Mouse (Mus musculus): Measurements from ENCODE around the gene Meiob. TPM values are rescaled to one million over a fixed set of nuclear protein-coding genes. Genes with fewer than 3 reads are reported as not detected.
A peak's percentile ranks its signal among the peaks of the same experiment; 100 is the strongest.

The Meiob gene
- not detected in 2 replicates for total RNA-seq (2014; rRNA removed)
- 0.12 TPM in 1 of 2 replicates, not detected in the other for polyA plus RNA-seq (2015; fragmentation: Nextera tagmentation; extraction: Ambion mirVana)

DNA sequence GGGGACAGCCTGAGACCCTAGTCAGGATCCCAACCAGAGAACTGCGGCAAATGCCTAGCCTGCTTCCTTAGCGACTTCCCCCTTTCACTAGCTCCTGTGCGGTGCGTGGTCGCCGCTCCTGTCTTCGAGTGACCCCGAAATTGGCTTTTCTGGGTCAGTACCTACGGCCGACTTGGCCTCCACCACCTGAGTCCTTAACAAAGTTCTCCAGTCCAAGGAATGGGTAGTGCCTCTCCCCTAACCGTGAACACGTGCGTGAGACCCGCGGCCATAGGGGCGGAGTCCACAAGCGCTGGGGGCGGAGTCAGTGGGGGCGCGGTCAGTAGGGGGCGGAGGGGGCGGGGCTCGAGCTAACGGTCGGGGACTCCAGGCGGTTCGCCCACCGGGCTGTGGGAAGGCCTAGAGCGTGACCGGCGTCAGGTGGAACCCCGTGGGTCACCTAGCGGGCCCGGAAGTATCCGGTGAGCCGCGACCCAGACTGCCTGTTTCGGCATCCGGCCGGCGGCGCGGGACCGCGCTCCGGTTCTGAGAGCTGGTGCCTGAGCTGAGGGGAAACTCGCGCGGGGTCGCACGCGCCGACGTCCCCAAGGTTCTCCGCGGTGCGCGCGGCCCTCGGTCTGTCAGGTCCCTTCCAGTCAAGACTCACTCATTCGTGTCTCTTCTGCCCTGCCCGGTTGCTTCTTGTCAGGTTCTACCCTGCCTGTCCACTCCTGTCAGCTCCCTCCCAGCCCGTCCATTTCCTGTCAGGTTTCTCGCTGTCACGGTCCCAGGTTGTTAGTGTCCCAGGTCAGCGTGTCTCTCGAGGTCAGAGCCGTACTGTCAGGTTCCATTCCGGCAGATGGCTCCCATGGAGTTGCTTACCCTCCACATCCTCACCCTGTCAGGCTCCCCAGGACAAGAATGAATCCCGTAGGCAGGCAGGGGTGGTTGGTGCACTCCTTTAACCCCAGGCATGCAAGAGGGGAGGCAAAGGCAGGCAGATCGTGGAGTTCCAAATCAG lies at the start of gene Meiob:
Gene Meiob (plus strand): TSS at position 338 of the 1,000 bp plus-strand sequence.
- 0 out of 2 replicates have a peak, but pooled peaks cover 3% of the 10 kb centered on the region for H3K4me1 ChIP-seq (ENCODE audit: insufficient read depth, low read length)
- H3K9ac ChIP-seq (replicated peaks; ENCODE audit: low read length, poor library complexity, severe bottlenecking), result peak within 1 kb of the TSS; percentile 60
- DNase-seq (ENCODE audit: low spot score), result peak; percentile 49
- H3K9me3 ChIP-seq (ENCODE audit: low read length), result no peaks in the 10 kb centered on the region
- TF ChIP-seq CTCF (IDR thresholded peaks at IDR 0.05), result no peak
- peak within 1 kb of the TSS; percentile 62 for H3K4me3 ChIP-seq (ENCODE audit: low read depth, low read length)
- peak; percentile 31; the same call in 1 of the 2 replicates for ATAC-seq (ENCODE audit: low FRiP score)
- H3K27ac ChIP-seq (ENCODE audit: low read depth, low read length), result no peak within 1 kb of the TSS
- H3K36me3 ChIP-seq (ENCODE audit: insufficient read depth, low read length), result no peaks in the 10 kb centered on the region
- H3K27me3 ChIP-seq (ENCODE audit: insufficient read depth, low read length), result peaks cover 26% of the 10 kb centered on the region; the same call in 1 of the 2 replicates
- peak within 1 kb of the TSS; percentile 92 for H3K4me2 ChIP-seq (ENCODE audit: low read depth, low read length, poor library complexity, severe bottlenecking)
- WGBS, result under 1% methylated on average over 59 of the region's 71 CpGs

DNA sequence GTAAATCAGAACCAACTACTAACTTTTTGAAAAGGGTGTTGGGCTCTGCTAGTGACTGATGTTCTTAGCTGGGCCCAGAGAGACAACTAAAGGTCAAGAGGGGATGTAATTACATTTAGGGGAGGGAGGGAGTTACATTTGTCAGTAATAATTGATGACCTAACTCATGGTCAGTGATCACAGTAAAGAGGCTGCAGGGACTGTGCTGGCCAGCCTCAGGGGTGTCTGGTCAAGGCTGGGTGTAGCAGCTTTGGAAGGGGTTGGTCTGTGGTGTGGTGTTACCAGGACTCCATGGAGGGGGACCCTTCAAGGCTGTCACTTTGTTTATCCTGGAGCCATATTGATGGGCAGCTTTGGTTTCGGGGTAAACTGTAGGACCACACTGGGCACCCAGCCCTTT lies 46.7 kb upstream of the Meiob start:
- Histone ChIP-seq H3K4me2 (ENCODE audit: low read depth, low read length, poor library complexity, severe bottlenecking) (no peak overlapping the region), H3K27me3 (ENCODE audit: insufficient read depth, low read length) (peaks cover 33% of the 10 kb centered on the region), H3K4me1 (ENCODE audit: insufficient read depth, low read length) (0 out of 2 replicates have a peak, but pooled peaks cover 2% of the 10 kb centered on the region), H3K27ac (ENCODE audit: low read depth, low read length) (no peak overlapping the region), H3K36me3 (ENCODE audit: insufficient read depth, low read length) (no peaks in the 10 kb centered on the region), H3K4me3 (ENCODE audit: low read depth, low read length) (no peak overlapping the region), H3K9ac (replicated peaks; ENCODE audit: low read length, poor library complexity, severe bottlenecking) (no peak overlapping the region), H3K9me3 (ENCODE audit: low read length) (no peaks in the 10 kb centered on the region)
- DNase-seq (ENCODE audit: low spot score) (no peak), ATAC-seq (ENCODE audit: low FRiP score) (no peak)
- WGBS, result 100% methylated on average over 1 of the region's 1 CpGs
- TF ChIP-seq CTCF (IDR thresholded peaks at IDR 0.05), result no peak

GRCm38 (mm10) chr17:24761121-24761520 lies 43.0 kb upstream of the Meiob start:
- Histone ChIP-seq H3K9me3 (ENCODE audit: low read length) (no peaks in the 10 kb centered on the region), H3K4me2 (ENCODE audit: low read depth, low read length, poor library complexity, severe bottlenecking) (no peak overlapping the region), H3K36me3 (ENCODE audit: insufficient read depth, low read length) (no peaks in the 10 kb centered on the region), H3K27ac (ENCODE audit: low read depth, low read length) (no peak overlapping the region), H3K4me1 (ENCODE audit: insufficient read depth, low read length) (no peaks in the 10 kb centered on the region), H3K9ac (replicated peaks; ENCODE audit: low read length, poor library complexity, severe bottlenecking) (no peak overlapping the region), H3K27me3 (ENCODE audit: insufficient read depth, low read length) (no peaks in the 10 kb centered on the region), H3K4me3 (ENCODE audit: low read depth, low read length) (no peak overlapping the region)
- ATAC-seq (ENCODE audit: low FRiP score) (no peak), DNase-seq (ENCODE audit: low spot score) (no peak)
- TF ChIP-seq CTCF (IDR thresholded peaks at IDR 0.05), result no peak
- WGBS, result 60% methylated on average over 5 of the region's 5 CpGs

- Histone ChIP-seq H3K36me3 (ENCODE audit: insufficient read depth, low read length) (no peaks in the 10 kb centered on the region), H3K4me3 (ENCODE audit: low read depth, low read length) (no peak overlapping the region), H3K9ac (replicated peaks; ENCODE audit: low read length, poor library complexity, severe bottlenecking) (no peak overlapping the region), H3K4me2 (ENCODE audit: low read depth, low read length, poor library complexity, severe bottlenecking) (no peak overlapping the region), H3K4me1 (ENCODE audit: insufficient read depth, low read length) (no peaks in the 10 kb centered on the region), H3K27me3 (ENCODE audit: insufficient read depth, low read length) (no peaks in the 10 kb centered on the region), H3K27ac (ENCODE audit: low read depth, low read length) (no peak overlapping the region), H3K9me3 (ENCODE audit: low read length) (no peaks in the 10 kb centered on the region)
- DNase-seq (ENCODE audit: low spot score), result peak; percentile 53
- TF ChIP-seq CTCF (IDR thresholded peaks at IDR 0.05), result no peak
- ATAC-seq (ENCODE audit: low FRiP score), result peak; percentile 52; the same call in 1 of the 2 replicates
- WGBS, result 43% methylated on average over 21 of the region's 22 CpGs
Observed at GRCm38 (mm10) chr17:24765016-24765905, 38.8 kb upstream of the Meiob start.

- Histone ChIP-seq H3K4me1 (ENCODE audit: insufficient read depth, low read length) (no peaks in the 10 kb centered on the region), H3K4me2 (ENCODE audit: low read depth, low read length, poor library complexity, severe bottlenecking) (no peak overlapping the region), H3K36me3 (ENCODE audit: insufficient read depth, low read length) (no peaks in the 10 kb centered on the region), H3K9ac (replicated peaks; ENCODE audit: low read length, poor library complexity, severe bottlenecking) (no peak overlapping the region), H3K4me3 (ENCODE audit: low read depth, low read length) (no peak overlapping the region), H3K9me3 (ENCODE audit: low read length) (no peaks in the 10 kb centered on the region), H3K27me3 (ENCODE audit: insufficient read depth, low read length) (no peaks in the 10 kb centered on the region), H3K27ac (ENCODE audit: low read depth, low read length) (no peak overlapping the region)
- DNase-seq (ENCODE audit: low spot score) (no peak), ATAC-seq (ENCODE audit: low FRiP score) (no peak)
- no peak for TF ChIP-seq CTCF (IDR thresholded peaks at IDR 0.05)
- 22% methylated on average over 12 of the region's 12 CpGs for WGBS
Observed at GRCm38 (mm10) chr17:24766266-24766875, 37.7 kb upstream of the Meiob start.
